Mouse (Mus musculus): ENCODE data around the gene Mllt3.

Gene Mllt3

GRCm38 (mm10) chr4:87792511-87792910, 240.7 kb downstream of the Mllt3 start:
- no peak for DNase-seq (ENCODE audit: extremely low read depth, insufficient read length, low spot score)

GRCm38 (mm10) chr4:87789446-87789845, 243.7 kb downstream of the Mllt3 start:
- DNase-seq (ENCODE audit: extremely low read depth, insufficient read length, low spot score), result no peak

- DNase-seq (ENCODE audit: extremely low read depth, insufficient read length, low spot score), result peak; percentile 12
Measured at GRCm38 (mm10) chr4:87788691-87789090, 244.5 kb downstream of the Mllt3 start.

DNA sequence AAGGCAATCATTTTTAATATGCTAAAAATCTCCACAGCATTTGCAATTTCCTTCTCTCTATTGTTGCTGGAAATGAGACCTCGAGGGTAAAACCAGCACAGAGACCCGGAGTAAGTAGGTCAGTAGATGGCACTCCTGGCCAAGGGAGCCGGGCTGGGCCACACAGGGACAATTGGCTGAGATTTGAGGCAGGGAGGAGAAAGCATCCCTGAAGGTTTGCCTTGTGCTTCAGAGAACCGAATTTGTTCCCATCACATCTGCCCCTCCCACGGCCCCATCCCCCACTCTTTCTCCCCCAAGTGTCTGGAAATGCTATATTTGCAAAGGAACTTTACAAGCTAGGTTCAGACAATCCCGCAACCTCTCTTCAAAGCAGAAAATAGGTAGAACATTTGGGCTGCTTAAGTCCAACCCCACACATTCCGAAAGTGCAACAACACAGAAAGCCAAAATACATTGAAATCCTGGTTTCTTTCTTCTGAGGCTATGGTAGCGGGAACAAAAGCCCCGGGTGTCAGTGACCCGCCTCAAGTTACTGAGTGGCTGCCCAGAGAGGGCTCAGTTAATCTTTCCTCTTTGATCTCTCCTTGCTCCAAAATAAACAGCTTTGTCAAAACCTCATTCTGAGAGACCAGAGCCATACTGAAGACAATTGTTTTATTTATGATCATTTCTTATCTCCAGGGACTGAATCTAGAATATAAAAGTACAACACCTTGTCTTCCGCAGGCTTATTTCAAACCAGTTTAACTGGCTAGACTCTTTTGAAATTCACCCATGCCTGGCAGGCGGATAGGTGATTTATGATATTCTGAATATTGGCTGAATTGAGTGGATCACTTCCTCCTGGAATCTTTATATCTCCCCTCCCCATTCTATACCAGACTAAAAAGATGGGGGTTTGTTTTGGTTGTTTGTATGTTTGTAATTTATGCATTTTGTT, 247.8 kb downstream of the Mllt3 start:
- peak; percentile 18 for DNase-seq (ENCODE audit: extremely low read depth, insufficient read length, low spot score)

DNA sequence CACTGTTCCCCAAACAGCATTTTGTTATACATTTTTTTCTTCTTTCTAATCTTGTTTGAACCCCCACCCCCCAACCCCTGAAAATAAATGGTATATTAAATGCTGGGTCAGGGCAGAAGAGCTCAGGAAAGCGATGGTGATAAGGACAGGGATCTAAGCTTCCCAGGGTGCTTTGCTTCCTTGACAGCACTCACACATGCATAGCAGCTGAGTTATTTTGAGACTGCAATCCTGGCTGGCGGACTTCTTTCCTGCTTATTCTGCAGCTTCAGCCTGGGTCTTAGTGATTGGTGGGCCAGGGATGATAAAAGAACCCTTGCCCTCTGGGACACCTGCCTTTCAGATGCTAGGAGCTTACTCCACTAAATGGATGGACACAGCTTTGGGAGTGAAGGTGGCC, 249.4 kb downstream of the Mllt3 start:
- DNase-seq (ENCODE audit: extremely low read depth, insufficient read length, low spot score), result no peak

DNA sequence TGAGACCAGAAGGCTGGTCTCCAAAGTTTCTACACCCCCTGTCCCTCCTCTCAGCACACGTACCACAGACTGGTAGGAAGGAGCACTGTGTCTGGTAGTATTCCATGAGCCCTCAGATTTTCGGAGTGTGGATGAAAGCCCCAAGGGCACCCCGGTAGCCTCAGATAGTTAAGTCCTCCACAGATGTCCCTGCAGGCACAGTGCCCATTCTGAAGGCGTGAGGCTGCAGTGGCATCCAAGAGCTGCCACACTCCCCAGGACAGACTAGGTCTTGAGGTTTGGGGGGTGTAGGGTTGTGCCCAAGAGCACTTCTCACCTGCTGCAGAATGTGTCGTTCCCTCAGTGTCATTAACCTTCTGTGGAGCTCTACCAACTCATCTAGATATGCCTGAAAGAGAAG, 251.2 kb downstream of the Mllt3 start:
- no peak for DNase-seq (ENCODE audit: extremely low read depth, insufficient read length, low spot score)

- DNase-seq (ENCODE audit: extremely low read depth, insufficient read length, low spot score), result no peak
Measured at GRCm38 (mm10) chr4:87775721-87776120, 257.4 kb downstream of the Mllt3 start.

DNA sequence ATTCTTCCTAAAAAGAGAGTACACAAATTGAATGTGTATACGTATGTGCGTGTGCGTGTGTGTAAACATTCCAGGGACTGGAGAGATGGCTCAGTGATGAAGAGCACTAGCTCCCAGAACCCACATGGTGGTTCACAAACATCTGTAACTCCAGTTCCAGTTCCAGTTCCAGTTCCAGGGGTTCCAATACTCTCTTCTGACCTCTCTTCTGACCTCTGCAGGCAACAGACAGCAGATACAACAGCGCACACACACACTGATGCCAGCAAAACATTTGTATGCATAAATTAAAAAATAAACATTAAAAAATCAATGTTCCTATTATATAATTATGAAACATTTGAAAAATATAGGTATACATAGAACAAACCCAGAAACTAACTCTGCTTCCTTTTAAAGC, 258.6 kb downstream of the Mllt3 start:
- no peak for DNase-seq (ENCODE audit: extremely low read depth, insufficient read length, low spot score)

- no peak for DNase-seq (ENCODE audit: extremely low read depth, insufficient read length, low spot score)
Measured at GRCm38 (mm10) chr4:87767711-87768561, 265.2 kb downstream of the Mllt3 start.

DNA sequence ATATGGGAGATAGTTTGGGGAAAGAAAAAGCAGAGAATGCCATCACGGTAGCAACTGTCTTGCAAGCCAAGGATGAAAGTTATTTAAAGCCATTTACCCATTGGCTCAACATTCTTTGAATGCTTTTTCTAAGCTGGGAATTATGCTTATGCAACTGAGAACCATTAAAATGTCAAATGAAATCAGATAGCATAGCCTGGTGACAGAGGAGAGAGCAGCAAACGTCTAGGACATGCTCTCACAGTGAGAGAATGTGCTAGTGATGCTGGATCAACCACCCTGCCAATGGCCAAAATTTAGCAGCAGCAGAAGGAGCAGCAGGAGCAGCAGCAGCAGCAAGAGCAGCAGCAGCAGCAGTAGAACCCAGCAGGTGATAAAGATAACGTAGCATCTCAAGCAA, 267.4 kb downstream of the Mllt3 start:
- no peak for DNase-seq (ENCODE audit: extremely low read depth, insufficient read length, low spot score)

DNA sequence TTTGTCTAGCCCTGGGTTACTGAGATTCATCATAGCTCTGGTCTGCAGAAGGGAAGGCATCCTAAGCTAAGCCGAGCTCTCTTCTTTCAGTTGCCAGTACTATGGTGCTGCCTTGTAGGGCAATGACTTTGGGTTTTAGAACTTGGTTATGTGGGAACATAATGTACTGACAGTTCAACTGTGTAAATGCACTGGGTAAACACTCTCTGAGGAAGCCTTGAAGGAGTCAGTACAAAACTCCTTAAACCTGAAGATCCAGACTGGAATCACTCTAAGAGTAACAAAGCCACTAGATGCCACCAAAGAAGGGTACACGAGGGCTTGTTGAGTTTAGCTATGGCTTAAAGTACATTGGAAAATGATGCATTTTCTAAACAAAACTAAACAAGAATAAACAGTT, 272.1 kb downstream of the Mllt3 start:
- no peak for DNase-seq (ENCODE audit: extremely low read depth, insufficient read length, low spot score)

DNA sequence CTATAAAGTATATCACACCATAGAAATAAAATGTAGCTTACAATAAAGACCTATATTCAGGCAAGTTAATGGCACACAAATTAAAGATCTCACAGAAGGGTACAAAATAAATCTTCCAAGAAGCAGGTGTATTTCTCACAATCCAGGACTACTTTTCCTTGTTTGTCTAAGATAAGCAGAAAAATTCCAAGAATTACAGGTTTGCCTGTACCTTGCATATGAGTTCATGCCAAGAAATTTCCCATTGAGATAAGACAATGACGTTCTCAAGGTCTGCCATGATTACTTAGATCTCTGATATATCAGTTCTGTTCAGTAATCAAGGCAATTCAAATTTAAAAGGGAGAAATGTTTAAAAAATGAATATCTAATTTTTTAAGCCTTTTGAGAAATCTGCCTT, 272.9 kb downstream of the Mllt3 start:
- no peak for DNase-seq (ENCODE audit: extremely low read depth, insufficient read length, low spot score)

- DNase-seq (ENCODE audit: extremely low read depth, insufficient read length, low spot score), result no peak
Measured at GRCm38 (mm10) chr4:87759625-87760024, 273.5 kb downstream of the Mllt3 start.

DNA sequence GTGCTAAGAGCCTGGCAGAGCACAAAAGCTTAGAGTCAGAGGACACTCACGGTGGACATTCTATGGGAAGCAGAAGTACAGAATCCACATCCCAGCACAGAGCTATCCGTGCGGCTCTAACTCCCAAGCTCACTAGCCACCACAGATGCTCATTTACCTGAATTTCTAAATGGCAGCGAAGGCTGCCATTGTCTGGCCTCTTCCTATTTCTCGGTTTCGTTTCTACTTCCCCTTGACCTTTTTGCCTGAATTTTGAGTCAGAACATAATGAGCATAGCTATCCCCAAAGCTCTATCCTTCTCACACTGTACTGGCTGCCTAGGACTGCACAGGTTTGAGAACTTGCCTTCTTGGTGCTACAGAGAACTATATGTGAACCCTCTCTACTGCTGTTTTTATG, 274.1 kb downstream of the Mllt3 start:
- no peak for DNase-seq (ENCODE audit: extremely low read depth, insufficient read length, low spot score)

DNA sequence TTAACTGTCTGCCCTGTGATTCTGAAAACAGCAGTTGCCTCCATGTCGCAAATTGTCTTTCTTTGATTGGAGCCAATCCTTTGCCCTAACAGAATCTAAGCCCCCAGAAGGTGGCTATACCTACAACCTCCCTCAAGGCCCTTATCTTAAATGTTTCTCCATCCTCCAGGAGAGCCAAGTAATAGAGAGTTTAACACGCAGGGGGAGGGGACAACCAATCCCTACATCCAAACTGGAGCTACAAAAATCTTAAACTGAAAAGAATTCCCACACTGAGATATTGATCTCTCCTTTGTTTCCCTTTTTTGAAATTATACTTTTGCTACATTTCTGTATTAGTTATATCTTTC, 281.7 kb downstream of the Mllt3 start:
- no peak for DNase-seq (ENCODE audit: extremely low read depth, insufficient read length, low spot score)

GRCm38 (mm10) chr4:87750856-87751514, 282.2 kb downstream of the Mllt3 start:
- DNase-seq (ENCODE audit: extremely low read depth, insufficient read length, low spot score), result no peak

DNA sequence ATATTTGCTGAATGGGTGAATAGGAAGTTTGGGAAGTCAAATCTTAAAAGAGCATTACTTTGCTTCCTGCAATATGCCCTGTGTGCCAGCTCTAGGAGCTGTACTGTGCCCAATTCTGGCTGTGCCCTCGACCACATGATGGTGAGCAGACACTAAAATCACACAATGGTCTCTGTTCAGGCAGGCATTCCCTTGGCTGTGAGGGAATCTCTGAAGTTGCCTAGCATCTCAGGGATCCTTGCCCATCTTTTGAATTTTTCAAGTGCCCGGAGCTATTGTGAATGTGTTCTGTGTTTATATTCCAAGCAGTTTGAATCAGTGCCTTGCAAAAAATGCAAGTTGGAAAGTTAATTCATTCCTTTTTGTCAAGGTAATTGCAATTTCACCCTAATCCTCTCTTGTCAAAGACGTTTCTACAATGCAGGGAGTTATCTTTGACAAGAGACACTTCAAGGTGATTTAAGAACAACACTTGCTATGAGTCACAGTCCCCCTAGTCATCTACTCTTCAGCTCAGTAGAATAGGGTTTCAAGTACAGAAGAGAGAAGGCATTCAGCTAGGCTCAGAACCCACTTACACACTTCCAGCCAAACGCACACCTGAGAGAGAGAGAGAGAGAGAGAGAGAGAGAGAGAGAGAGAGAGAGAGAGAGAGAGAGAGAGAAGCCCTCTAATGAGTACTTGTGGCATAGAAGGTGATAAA, 283.5 kb downstream of the Mllt3 start:
- DNase-seq (ENCODE audit: extremely low read depth, insufficient read length, low spot score), result no peak

- no peak for DNase-seq (ENCODE audit: extremely low read depth, insufficient read length, low spot score)
Measured at GRCm38 (mm10) chr4:87745016-87745645, 288.0 kb downstream of the Mllt3 start.

DNA sequence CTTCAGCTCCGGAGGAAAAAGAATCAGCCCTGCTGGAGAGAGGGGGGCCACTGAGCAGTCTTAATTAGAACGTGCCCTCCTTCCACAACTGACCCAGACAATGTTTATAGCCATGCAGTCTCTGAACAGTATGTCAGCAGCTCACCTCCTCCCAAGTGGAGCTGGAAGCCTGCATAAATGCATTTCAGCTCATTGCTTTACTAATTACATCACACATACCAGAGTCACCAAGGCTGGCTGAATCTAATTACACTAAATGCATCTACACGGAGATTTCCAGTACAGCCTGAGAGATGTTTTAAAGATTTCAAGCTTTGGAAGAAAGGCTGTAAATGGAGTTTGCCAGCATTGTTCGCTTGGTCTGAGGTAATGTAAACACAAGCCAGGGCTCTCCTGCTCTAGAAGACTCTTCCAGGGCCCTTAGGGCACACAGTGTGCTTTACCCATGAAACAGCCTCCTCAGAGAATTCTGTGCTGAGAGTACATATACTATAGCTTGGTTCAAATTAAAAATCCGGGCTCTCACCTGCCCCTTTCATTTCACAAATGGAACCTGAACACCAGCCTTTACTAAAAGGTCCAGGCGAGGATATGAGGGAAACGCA, 293.5 kb downstream of the Mllt3 start:
- no peak for DNase-seq (ENCODE audit: extremely low read depth, insufficient read length, low spot score)

GRCm38 (mm10) chr4:87739104-87739503, 294.1 kb downstream of the Mllt3 start:
- DNase-seq (ENCODE audit: extremely low read depth, insufficient read length, low spot score), result no peak

Measured in 3134 (cell line).